9 mouse cellular contexts compared by ENCODE assay signal in genomic region chr4:32386931-32387330, GRCm38 (mm10).
DNase-seq lines count a peak whose midpoint lies in the region; ATAC-seq and TF ChIP-seq lines count a peak whose summit lies in the region.
"Had no signal": no experiment of that assay in that cellular context is flagged by ENCODE, and none has a peak within 500 bp of the region (broad histone marks: within the 10 kb centered on the region; RNA-seq: fewer than 3 reads in every experiment).

No protein-coding gene starts in this region.

- H3K9ac ChIP-seq in heart, adult 2 months (ENCODE audit: low read depth, low read length), result no peak overlapping the region
- no peak overlapping the region for H3K9ac ChIP-seq in lung, embryonic 14.5 days
- H3K9ac ChIP-seq in limb, embryonic 15.5 days, result no peak overlapping the region

- H3K36me3 ChIP-seq in heart, adult 2 months (ENCODE audit: control insufficient read depth, insufficient read depth, low read length), result peaks cover 5% of the 10 kb centered on the region
- H3K36me3 ChIP-seq in lung, embryonic 14.5 days (ENCODE audit: insufficient read depth), result no peaks in the 10 kb centered on the region
- H3K36me3 ChIP-seq in heart, embryonic 10.5 days, result no peaks in the 10 kb centered on the region
- H3K36me3 ChIP-seq in limb, embryonic 15.5 days, result no peaks in the 10 kb centered on the region

- intact Hi-C loops in heart, adult 2 months (cut with DNase I), result loop anchor here (1.0 to 10.0 kb wide), 6 partner anchors 28 to 148 kb away; no protein-coding TSS in a partner anchor
- intact Hi-C loops in left cerebral cortex, postnatal 4 days (cut with DNase I), result no loop called here

- no peaks in the 10 kb centered on the region for H3K79me2 ChIP-seq in heart, adult 2 months (replicated peaks; ENCODE audit: control insufficient read depth, insufficient read depth, low read length)

- no peak for ATAC-seq in lung, embryonic 14.5 days (ENCODE audit: insufficient read depth)
- ATAC-seq in limb, embryonic 15.5 days (ENCODE audit: insufficient number of reproducible peaks, low FRiP score, low TSS enrichment, low read depth), result no peak

- peak overlapping the region; percentile 66 for H3K27ac ChIP-seq in heart, adult 2 months
- peak overlapping the region; percentile 75; the same call in 1 of the 2 replicates for H3K27ac ChIP-seq in lung, embryonic 14.5 days (ENCODE audit: low read depth)
- H3K27ac ChIP-seq in heart, embryonic 10.5 days, result peak overlapping the region; percentile 79
- H3K27ac ChIP-seq in limb, embryonic 15.5 days, result 0 out of 2 replicates have a peak overlapping the region, but pooled peaks have one; percentile 61
- H3K27ac ChIP-seq: macrophage had no signal

- WGBS in heart, adult 2 months, result 52% methylated on average over 8 of the region's 8 CpGs
- 73% methylated on average over 8 of the region's 8 CpGs for WGBS in lung, embryonic 14.5 days
- WGBS in heart, embryonic 10.5 days, result 80% methylated on average over 8 of the region's 8 CpGs
- 41% methylated on average over 8 of the region's 8 CpGs for WGBS in limb, embryonic 15.5 days

- peaks cover 23% of the 10 kb centered on the region for H3K4me1 ChIP-seq in heart, adult 2 months (ENCODE audit: control insufficient read depth, insufficient read depth, low read length)
- H3K4me1 ChIP-seq in lung, embryonic 14.5 days (ENCODE audit: insufficient read depth), result peaks cover 34% of the 10 kb centered on the region
- H3K4me1 ChIP-seq in heart, embryonic 10.5 days, result peaks cover 45% of the 10 kb centered on the region
- peaks cover 35% of the 10 kb centered on the region for H3K4me1 ChIP-seq in limb, embryonic 15.5 days

- H3K27me3 ChIP-seq in heart, adult 2 months (ENCODE audit: control insufficient read depth, insufficient read depth, low read length), result no peaks in the 10 kb centered on the region
- H3K27me3 ChIP-seq in lung, embryonic 14.5 days (ENCODE audit: insufficient read depth, low read length), result no peaks in the 10 kb centered on the region
- H3K27me3 ChIP-seq in heart, embryonic 10.5 days (ENCODE audit: insufficient read depth, poor library complexity, severe bottlenecking), result no peaks in the 10 kb centered on the region
- no peaks in the 10 kb centered on the region for H3K27me3 ChIP-seq in limb, embryonic 15.5 days

- TF ChIP-seq POLR2A in heart, adult 2 months (IDR thresholded peaks at IDR 0.05; ENCODE audit: insufficient read depth, low read depth, low read length), result no peak

- no peak overlapping the region for H3K4me3 ChIP-seq in heart, adult 2 months
- H3K4me3 ChIP-seq in lung, embryonic 14.5 days (ENCODE audit: low read depth, low read length), result no peak overlapping the region
- H3K4me3 ChIP-seq in heart, embryonic 10.5 days, result no peak overlapping the region
- H3K4me3 ChIP-seq in limb, embryonic 15.5 days, result no peak overlapping the region

- peak; percentile 30 to 33 for DNase-seq in heart, adult 2 months
- no peak for DNase-seq in heart, postnatal 4 days
- DNase-seq in lung, embryonic 14.5 days, result peak; percentile 41
- no peak for DNase-seq in lung, postnatal 4 days
- no peak for DNase-seq in heart, embryonic 10.5 days (ENCODE audit: low spot score)
- DNase-seq in left cerebral cortex, postnatal 4 days, result no peak
- DNase-seq: kidney, adult 9 months had no signal

- no peak for TF ChIP-seq EP300 in heart, adult 2 months (IDR thresholded peaks at IDR 0.05; ENCODE audit: insufficient read depth, low read depth, low read length)

- no peak for TF ChIP-seq CTCF in heart, adult 2 months (IDR thresholded peaks at IDR 0.05)
- no peak for TF ChIP-seq CTCF in lung, embryonic 14.5 days (IDR thresholded peaks at IDR 0.05; ENCODE audit: low read depth)

- H3K4me2 ChIP-seq in lung, embryonic 14.5 days, result no peak overlapping the region
- H3K4me2 ChIP-seq in limb, embryonic 15.5 days, result no peak overlapping the region

- H3K9me3 ChIP-seq in lung, embryonic 14.5 days (ENCODE audit: low read depth, low read length), result no peaks in the 10 kb centered on the region
- no peaks in the 10 kb centered on the region for H3K9me3 ChIP-seq in heart, embryonic 10.5 days
- H3K9me3 ChIP-seq in limb, embryonic 15.5 days, result no peaks in the 10 kb centered on the region

Comparison
In these comparisons a context has a peak if more than half of its experiments do, and no peak if none do; other contexts are left out.
1. DNase-seq: peak in heart, adult 2 months (2 of 2) and lung, embryonic 14.5 days (single experiment); none in heart, postnatal 4 days (single experiment), lung, postnatal 4 days (0 of 2), heart, embryonic 10.5 days (single experiment) and left cerebral cortex, postnatal 4 days (single experiment).
2. Peak in every context shown above with its lines, with median percentiles within 50 percentile points of each other: H3K27ac ChIP-seq.